Comparison of ENCODE assay signal across 15 mouse cellular contexts in genomic region chr13:96008154-96008553, GRCm38 (mm10).
"Had no signal": no experiment of that assay in that cellular context is flagged by ENCODE, and none has a peak within 500 bp of the region (broad histone marks: within the 10 kb centered on the region; RNA-seq: fewer than 3 reads in every experiment).

No protein-coding gene starts in this region.

- DNase-seq: kidney, adult 2 months; kidney, postnatal 25 days; layer of hippocampus, adult 9-11 months; lung, adult 18-20 months; lung, postnatal 10 days; lung, postnatal 36 days; thymus, adult 18-20 months; thymus, postnatal 36 days had no signal

- H3K36me3 ChIP-seq: liver, embryonic 12.5 days; liver, embryonic 15.5 days; lung, embryonic 15.5 days; midbrain, embryonic 12.5 days; midbrain, embryonic 15.5 days had no signal

- ATAC-seq: liver, embryonic 12.5 days; midbrain, embryonic 15.5 days had no signal

- H3K4me3 ChIP-seq: layer of hippocampus, adult 2 months; liver, embryonic 12.5 days; liver, embryonic 15.5 days; lung, embryonic 15.5 days; midbrain, embryonic 12.5 days; midbrain, embryonic 15.5 days had no signal

- H3K9me3 ChIP-seq: liver, embryonic 12.5 days; liver, embryonic 15.5 days; lung, embryonic 15.5 days; midbrain, embryonic 12.5 days; midbrain, embryonic 15.5 days had no signal

- H3K27ac ChIP-seq: kidney, postnatal 0 days; layer of hippocampus, adult 2 months; liver, embryonic 12.5 days; liver, embryonic 15.5 days; lung, embryonic 15.5 days; midbrain, embryonic 12.5 days; midbrain, embryonic 15.5 days had no signal

- H3K4me2 ChIP-seq: liver, embryonic 12.5 days; liver, embryonic 15.5 days; lung, embryonic 15.5 days; midbrain, embryonic 12.5 days; midbrain, embryonic 15.5 days had no signal

- H3K9ac ChIP-seq: liver, embryonic 12.5 days; liver, embryonic 15.5 days; lung, embryonic 15.5 days; midbrain, embryonic 12.5 days; midbrain, embryonic 15.5 days had no signal

- H3K4me1 ChIP-seq: liver, embryonic 12.5 days; liver, embryonic 15.5 days; midbrain, embryonic 12.5 days; midbrain, embryonic 15.5 days had no signal

- H3K27me3 ChIP-seq: liver, embryonic 15.5 days; lung, embryonic 15.5 days; midbrain, embryonic 12.5 days; midbrain, embryonic 15.5 days had no signal
